Mouse (Mus musculus): ENCODE data around the gene Arhgap23. TPM values are rescaled to one million over a fixed set of nuclear protein-coding genes. Genes with fewer than 3 reads are reported as not detected.
A peak's percentile ranks its signal among the peaks of the same experiment; 100 is the strongest.

Arhgap23 gene
- polyA plus RNA-seq, 1 experiment from 2014 or later = 4.3 TPM

GRCm38 (mm10) chr11:97535308-97535630, 119.9 kb downstream of the Arhgap23 start:
- H3K9me3 ChIP-seq (ENCODE audit: control insufficient read depth, low read length) = no peaks in the 10 kb centered on the region
- no peak overlapping the region for H3K4me2 ChIP-seq (replicated peaks; ENCODE audit: low read depth)
- TF ChIP-seq CTCF (IDR thresholded peaks at IDR 0.05; ENCODE audit: low read depth) (no peak), EP300 (optimal IDR thresholded peaks at IDR 0.05) (no peak)
- no peak for ATAC-seq (ENCODE audit: low FRiP score, low TSS enrichment)
- H3K4me3 ChIP-seq (ENCODE audit: low read depth, low read length) = peak overlapping the region; percentile 27; the same call in 1 of the 2 replicates
- H3K4me1 ChIP-seq (replicated peaks; ENCODE audit: control insufficient read depth, insufficient read depth) = peaks cover 5% of the 10 kb centered on the region; the same call in 1 of the 2 replicates
- 26% methylated on average over 5 of the region's 5 CpGs for WGBS
- H3K9ac ChIP-seq (ENCODE audit: low read length) = no peak overlapping the region
- DNase-seq (ENCODE audit: low spot score) = no peak
- no peak overlapping the region for H3K27ac ChIP-seq (replicated peaks)
- H3K36me3 ChIP-seq (ENCODE audit: control insufficient read depth, insufficient read depth, low read length) = no peaks in the 10 kb centered on the region
- H3K27me3 ChIP-seq (ENCODE audit: control insufficient read depth, insufficient read depth, low read length) = peaks cover 19% of the 10 kb centered on the region; the same call in 1 of the 2 replicates

GRCm38 (mm10) chr11:97535660-97536059, 120.3 kb downstream of the Arhgap23 start:
- peaks cover 19% of the 10 kb centered on the region; the same call in 1 of the 2 replicates for H3K27me3 ChIP-seq (ENCODE audit: control insufficient read depth, insufficient read depth, low read length)
- 34% methylated on average over 5 of the region's 5 CpGs for WGBS
- H3K9me3 ChIP-seq (ENCODE audit: control insufficient read depth, low read length) = no peaks in the 10 kb centered on the region
- no peak overlapping the region for H3K4me2 ChIP-seq (replicated peaks; ENCODE audit: low read depth)
- TF ChIP-seq EP300 (optimal IDR thresholded peaks at IDR 0.05) (no peak), CTCF (IDR thresholded peaks at IDR 0.05; ENCODE audit: low read depth) (no peak)
- no peak overlapping the region for H3K27ac ChIP-seq (replicated peaks)
- H3K4me1 ChIP-seq (replicated peaks; ENCODE audit: control insufficient read depth, insufficient read depth) = peaks cover 5% of the 10 kb centered on the region; the same call in 1 of the 2 replicates
- no peaks in the 10 kb centered on the region for H3K36me3 ChIP-seq (ENCODE audit: control insufficient read depth, insufficient read depth, low read length)
- no peak for DNase-seq (ENCODE audit: low spot score)
- no peak overlapping the region for H3K9ac ChIP-seq (ENCODE audit: low read length)
- no peak for ATAC-seq (ENCODE audit: low FRiP score, low TSS enrichment)
- H3K4me3 ChIP-seq (ENCODE audit: low read depth, low read length) = no peak overlapping the region

GRCm38 (mm10) chr11:97536083-97536747, 120.9 kb downstream of the Arhgap23 start:
- H3K4me3 ChIP-seq (ENCODE audit: low read depth, low read length) = peak overlapping the region; percentile 31
- H3K36me3 ChIP-seq (ENCODE audit: control insufficient read depth, insufficient read depth, low read length) = no peaks in the 10 kb centered on the region
- H3K27ac ChIP-seq (replicated peaks) = no peak overlapping the region
- WGBS = 17% methylated on average over 35 of the region's 35 CpGs
- ATAC-seq (ENCODE audit: low FRiP score, low TSS enrichment) (no peak), DNase-seq (ENCODE audit: low spot score) (no peak)
- peaks cover 19% of the 10 kb centered on the region; the same call in 1 of the 2 replicates for H3K27me3 ChIP-seq (ENCODE audit: control insufficient read depth, insufficient read depth, low read length)
- H3K4me1 ChIP-seq (replicated peaks; ENCODE audit: control insufficient read depth, insufficient read depth) = peaks cover 5% of the 10 kb centered on the region; the same call in 1 of the 2 replicates
- H3K4me2 ChIP-seq (replicated peaks; ENCODE audit: low read depth) = peak overlapping the region; percentile 47
- H3K9ac ChIP-seq (ENCODE audit: low read length) = no peak overlapping the region
- no peaks in the 10 kb centered on the region for H3K9me3 ChIP-seq (ENCODE audit: control insufficient read depth, low read length)
- TF ChIP-seq EP300 (optimal IDR thresholded peaks at IDR 0.05) = no peak
- no peak for TF ChIP-seq CTCF (IDR thresholded peaks at IDR 0.05; ENCODE audit: low read depth)

- DNase-seq (ENCODE audit: low spot score) = peak; percentile 35
- peak; percentile 30; the same call in 1 of the 2 replicates for ATAC-seq (ENCODE audit: low FRiP score, low TSS enrichment)
- H3K4me3 ChIP-seq (ENCODE audit: low read depth, low read length) = peak overlapping the region; percentile 31
- H3K36me3 ChIP-seq (ENCODE audit: control insufficient read depth, insufficient read depth, low read length) = no peaks in the 10 kb centered on the region
- H3K27me3 ChIP-seq (ENCODE audit: control insufficient read depth, insufficient read depth, low read length) = peaks cover 19% of the 10 kb centered on the region; the same call in 1 of the 2 replicates
- H3K9me3 ChIP-seq (ENCODE audit: control insufficient read depth, low read length) = no peaks in the 10 kb centered on the region
- peak overlapping the region; percentile 45; the same call in 1 of the 2 replicates for H3K9ac ChIP-seq (ENCODE audit: low read length)
- peaks cover 5% of the 10 kb centered on the region; the same call in 1 of the 2 replicates for H3K4me1 ChIP-seq (replicated peaks; ENCODE audit: control insufficient read depth, insufficient read depth)
- TF ChIP-seq EP300 (optimal IDR thresholded peaks at IDR 0.05) (no peak), CTCF (IDR thresholded peaks at IDR 0.05; ENCODE audit: low read depth) (peak; percentile 49)
- H3K4me2 ChIP-seq (replicated peaks; ENCODE audit: low read depth) = peak overlapping the region; percentile 47
- 2% methylated on average over 31 of the region's 36 CpGs for WGBS
- no peak overlapping the region for H3K27ac ChIP-seq (replicated peaks)
These were observed 121.7 kb downstream of the Arhgap23 start for GRCm38 (mm10) chr11:97536835-97537579.

GRCm38 (mm10) chr11:97537580-97538089, 122.3 kb downstream of the Arhgap23 start:
- no peak for TF ChIP-seq CTCF (IDR thresholded peaks at IDR 0.05; ENCODE audit: low read depth)
- no peak for TF ChIP-seq EP300 (optimal IDR thresholded peaks at IDR 0.05)
- no peak for DNase-seq (ENCODE audit: low spot score)

More at GRCm38 (mm10) chr11:97537580-97538089, 122.3 kb downstream of the Arhgap23 start:
- no peak overlapping the region for H3K9ac ChIP-seq (ENCODE audit: low read length)
- no peaks in the 10 kb centered on the region for H3K9me3 ChIP-seq (ENCODE audit: control insufficient read depth, low read length)
- H3K4me1 ChIP-seq (replicated peaks; ENCODE audit: control insufficient read depth, insufficient read depth) = 0 out of 2 replicates have a peak, but pooled peaks cover 5% of the 10 kb centered on the region
- no peak overlapping the region; the same call in 1 of the 2 replicates for H3K4me2 ChIP-seq (replicated peaks; ENCODE audit: low read depth)
- ATAC-seq (ENCODE audit: low FRiP score, low TSS enrichment) = no peak
- no peak overlapping the region; the same call in 1 of the 2 replicates for H3K4me3 ChIP-seq (ENCODE audit: low read depth, low read length)
- H3K27me3 ChIP-seq (ENCODE audit: control insufficient read depth, insufficient read depth, low read length) = peaks cover 15% of the 10 kb centered on the region; the same call in 1 of the 2 replicates
- H3K27ac ChIP-seq (replicated peaks) = no peak overlapping the region
- WGBS = 42% methylated on average over 12 of the region's 12 CpGs
- no peaks in the 10 kb centered on the region for H3K36me3 ChIP-seq (ENCODE audit: control insufficient read depth, insufficient read depth, low read length)

Data from stomach, postnatal 0 days (tissue).